Comparison of ENCODE assay signal across 27 mouse cellular contexts in the genomic region with DNA sequence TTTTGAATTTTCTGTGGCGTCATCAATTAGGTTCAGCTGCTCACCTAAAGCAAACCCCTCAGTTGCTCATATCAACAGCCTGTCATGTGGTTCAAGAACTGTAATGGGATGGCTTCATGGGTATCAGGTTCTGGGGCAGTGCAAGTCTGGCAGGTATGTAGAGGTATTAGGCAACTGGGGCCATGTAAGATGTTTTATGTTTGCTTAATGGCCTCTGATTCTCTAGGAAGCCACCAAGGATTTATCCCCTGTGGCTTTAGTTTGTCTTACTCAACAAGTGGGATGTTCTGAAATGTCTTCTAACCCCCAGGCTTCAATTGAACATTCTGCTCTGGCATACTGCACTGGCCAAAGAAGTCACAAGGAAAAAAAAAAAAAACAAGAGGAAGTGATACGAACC. TPM values are rescaled to one million over a fixed set of nuclear protein-coding genes. Genes with fewer than 3 reads are reported as not detected.
"Had no signal": no experiment of that assay in that cellular context is flagged by ENCODE, and none has a peak within 500 bp of the region (broad histone marks: within the 10 kb centered on the region; RNA-seq: fewer than 3 reads in every experiment).

No protein-coding gene starts in this region.

- H3K27ac ChIP-seq: kidney, embryonic 15.5 days; limb, embryonic 10.5 days; limb, embryonic 13.5 days; liver, embryonic 12.5 days; liver, embryonic 15.5 days; lung, embryonic 15.5 days; neural tube, embryonic 12.5 days; stomach, embryonic 15.5 days had no signal

- H3K9me3 ChIP-seq: kidney, embryonic 15.5 days; limb, embryonic 10.5 days; limb, embryonic 13.5 days; liver, embryonic 12.5 days; liver, embryonic 15.5 days; lung, embryonic 15.5 days; neural tube, embryonic 12.5 days; stomach, embryonic 15.5 days had no signal

- ATAC-seq: liver, embryonic 12.5 days had no signal

- H3K36me3 ChIP-seq: kidney, embryonic 15.5 days; limb, embryonic 10.5 days; limb, embryonic 13.5 days; liver, embryonic 12.5 days; liver, embryonic 15.5 days; lung, embryonic 15.5 days; neural tube, embryonic 12.5 days; stomach, embryonic 15.5 days had no signal

- H3K4me1 ChIP-seq: kidney, embryonic 15.5 days; limb, embryonic 10.5 days; lung, embryonic 15.5 days; neural tube, embryonic 12.5 days; stomach, embryonic 15.5 days had no signal

- H3K4me2 ChIP-seq: kidney, embryonic 15.5 days; limb, embryonic 13.5 days; liver, embryonic 12.5 days; liver, embryonic 15.5 days; lung, embryonic 15.5 days; midbrain, embryonic 11.5 days; neural tube, embryonic 12.5 days; stomach, embryonic 15.5 days had no signal

- H3K27me3 ChIP-seq: kidney, embryonic 15.5 days; limb, embryonic 13.5 days; liver, embryonic 12.5 days; liver, embryonic 15.5 days; lung, embryonic 15.5 days; neural tube, embryonic 12.5 days; stomach, embryonic 15.5 days had no signal

- DNase-seq: kidney, adult 8-10 months; kidney, postnatal 10 days; kidney, postnatal 36 days; liver; lung, adult 18-20 months; retina, postnatal 1 day; right cerebral cortex, postnatal 25 days; spleen, adult 18-20 months; thymus, postnatal 25 days had no signal

- H3K4me3 ChIP-seq: kidney, embryonic 15.5 days; limb, embryonic 10.5 days; limb, embryonic 13.5 days; liver, embryonic 12.5 days; liver, embryonic 15.5 days; lung, embryonic 15.5 days; neural tube, embryonic 12.5 days; stomach, embryonic 15.5 days had no signal

- H3K9ac ChIP-seq: kidney, embryonic 15.5 days; limb, embryonic 13.5 days; liver, embryonic 12.5 days; liver, embryonic 15.5 days; lung, embryonic 15.5 days; neural tube, embryonic 12.5 days; stomach, embryonic 15.5 days had no signal

RNA-seq across cellular contexts. Expression of a gene that starts 15.6 kb away (rescaled TPM):
- total RNA-seq: layer of hippocampus, postnatal 14 days; left cerebral cortex, adult 18-20 months; left cerebral cortex, postnatal 25 days; megakaryocyte progenitor cell, adult 5-6 weeks; megakaryocyte-erythroid progenitor cell, adult 5-6 weeks; midbrain, postnatal 0 days; neutrophil, adult 5-6 weeks had no signal
- polyA plus RNA-seq: kidney, embryonic 15.5 days; limb, embryonic 10.5 days; limb, embryonic 13.5 days; liver, embryonic 12.5 days; liver, embryonic 15.5 days; lung, embryonic 15.5 days; midbrain, embryonic 11.5 days; midbrain, embryonic 14.5 days; midbrain, postnatal 0 days; neural tube, embryonic 12.5 days; stomach, embryonic 15.5 days; thymus, postnatal 0 days had no signal
